Mouse (Mus musculus): ENCODE results near the gene Grm3. TPM values are rescaled to one million over a fixed set of nuclear protein-coding genes. Genes with fewer than 3 reads are reported as not detected.

Grm3 gene
- polyA plus RNA-seq, 1 experiment from 2014 or later, result 0.72 TPM

GRCm38 (mm10) chr5:9449570-9449969 is 275.4 kb downstream of the Grm3 start:
- no peak overlapping the region for H3K27ac ChIP-seq
- no peak overlapping the region for H3K4me3 ChIP-seq (replicated peaks)
- ATAC-seq (ENCODE audit: insufficient read depth, low FRiP score, low read depth), result no peak
- 74% methylated on average over 5 of the region's 5 CpGs for WGBS
- no peak overlapping the region for H3K9ac ChIP-seq
- H3K4me2 ChIP-seq, result no peak overlapping the region
- H3K36me3 ChIP-seq, result no peaks in the 10 kb centered on the region
- no peaks in the 10 kb centered on the region for H3K27me3 ChIP-seq (replicated peaks)
- no peaks in the 10 kb centered on the region for H3K4me1 ChIP-seq
- no peaks in the 10 kb centered on the region for H3K9me3 ChIP-seq

- H3K27me3 ChIP-seq (replicated peaks), result no peaks in the 10 kb centered on the region
- no peak for ATAC-seq (ENCODE audit: insufficient read depth, low FRiP score, low read depth)
- H3K4me1 ChIP-seq, result no peaks in the 10 kb centered on the region
- H3K27ac ChIP-seq, result no peak overlapping the region
- no peak overlapping the region for H3K9ac ChIP-seq
- H3K9me3 ChIP-seq, result no peaks in the 10 kb centered on the region
- H3K36me3 ChIP-seq, result no peaks in the 10 kb centered on the region
- no peak overlapping the region for H3K4me2 ChIP-seq
- 81% methylated on average over 6 of the region's 6 CpGs for WGBS
- H3K4me3 ChIP-seq (replicated peaks), result no peak overlapping the region
Observed at GRCm38 (mm10) chr5:9448931-9449330, 276.0 kb downstream of the Grm3 start.

- Histone ChIP-seq H3K4me3 (replicated peaks) (no peak overlapping the region), H3K9ac (no peak overlapping the region), H3K9me3 (no peaks in the 10 kb centered on the region), H3K27me3 (replicated peaks) (no peaks in the 10 kb centered on the region), H3K4me1 (no peaks in the 10 kb centered on the region), H3K27ac (no peak overlapping the region), H3K4me2 (no peak overlapping the region), H3K36me3 (no peaks in the 10 kb centered on the region)
- no peak for ATAC-seq (ENCODE audit: insufficient read depth, low FRiP score, low read depth)
- 0% methylated on average over 1 of the region's 1 CpGs for WGBS
Observed at GRCm38 (mm10) chr5:9446146-9446545, 278.8 kb downstream of the Grm3 start.
